Mouse (Mus musculus): ENCODE measurements around the gene Stat2. TPM values are rescaled to one million over a fixed set of nuclear protein-coding genes. Genes with fewer than 3 reads are reported as not detected.

The Stat2 gene
- total RNA-seq (2014; rRNA removed), result 17.0 and 17.6 TPM in 2 replicates
- polyA plus RNA-seq (2012; rRNA removed), result 26.3 and 46.6 TPM in 2 replicates

GRCm38 (mm10) chr10:128270287-128270841 is at the start of gene Stat2:
Gene Stat2, plus strand, starts transcription at chr10:128270559.
- TF ChIP-seq CTCF (IDR thresholded peaks at IDR 0.05; ENCODE audit: low read depth, low read length) (no peak), POLR2A (IDR thresholded peaks at IDR 0.05; ENCODE audit: extremely low read depth, insufficient read depth, low read length) (peak; percentile 98)
- peak; percentile 98 for DNase-seq (ENCODE audit: extremely low read depth, low read depth, low spot score)
- WGBS, result under 1% methylated on average over 43 of the region's 43 CpGs

GRCm38 (mm10) chr10:128221533-128222286 is 48.6 kb upstream of the Stat2 start:
- WGBS, result 68% methylated on average over 16 of the region's 16 CpGs
- Histone ChIP-seq H3K27me3 (ENCODE audit: control insufficient read depth, insufficient read depth, low read length) (no peaks in the 10 kb centered on the region), H3K79me2 (ENCODE audit: control insufficient read depth, insufficient read depth, low read length) (no peaks in the 10 kb centered on the region), H3K36me3 (ENCODE audit: control insufficient read depth, insufficient read depth, low read length) (no peaks in the 10 kb centered on the region), H3K27ac (replicated peaks; ENCODE audit: insufficient read depth, low read depth, low read length) (no peak overlapping the region), H3K9ac (ENCODE audit: low read depth, low read length) (no peak overlapping the region), H3K4me3 (ENCODE audit: insufficient read depth, low read depth, low read length) (no peak overlapping the region), H3K4me1 (ENCODE audit: control insufficient read depth, insufficient read depth, low read length) (peaks cover 8% of the 10 kb centered on the region)
- TF ChIP-seq CTCF (IDR thresholded peaks at IDR 0.05; ENCODE audit: low read depth, low read length) (no peak), POLR2A (IDR thresholded peaks at IDR 0.05; ENCODE audit: extremely low read depth, insufficient read depth, low read length) (no peak)
- no peak for DNase-seq (ENCODE audit: extremely low read depth, low read depth, low spot score)

More at GRCm38 (mm10) chr10:128270287-128270841, at the start of gene Stat2:
- peaks cover 16% of the 10 kb centered on the region for H3K4me1 ChIP-seq (ENCODE audit: control insufficient read depth, insufficient read depth, low read length)
- H3K36me3 ChIP-seq (ENCODE audit: control insufficient read depth, insufficient read depth, low read length), result peaks cover 7% of the 10 kb centered on the region
- H3K27ac ChIP-seq (replicated peaks; ENCODE audit: insufficient read depth, low read depth, low read length), result peak within 1 kb of the TSS; percentile 91
- H3K4me3 ChIP-seq (ENCODE audit: insufficient read depth, low read depth, low read length), result peak within 1 kb of the TSS; percentile 80
- H3K79me2 ChIP-seq (ENCODE audit: control insufficient read depth, insufficient read depth, low read length), result peaks cover 19% of the 10 kb centered on the region; the same call in 1 of the 2 replicates
- H3K27me3 ChIP-seq (ENCODE audit: control insufficient read depth, insufficient read depth, low read length), result no peaks in the 10 kb centered on the region
- peak within 1 kb of the TSS; percentile 86 for H3K9ac ChIP-seq (ENCODE audit: low read depth, low read length)

GRCm38 (mm10) chr10:128225064-128225463 is 45.3 kb upstream of the Stat2 start:
- 84% methylated on average over 5 of the region's 5 CpGs for WGBS
- no peak overlapping the region for H3K9ac ChIP-seq (ENCODE audit: low read depth, low read length)
- H3K4me1 ChIP-seq (ENCODE audit: control insufficient read depth, insufficient read depth, low read length), result peaks cover 4% of the 10 kb centered on the region
- H3K79me2 ChIP-seq (ENCODE audit: control insufficient read depth, insufficient read depth, low read length), result no peaks in the 10 kb centered on the region
- no peak overlapping the region for H3K4me3 ChIP-seq (ENCODE audit: insufficient read depth, low read depth, low read length)
- no peak for DNase-seq (ENCODE audit: extremely low read depth, low read depth, low spot score)
- no peak overlapping the region for H3K27ac ChIP-seq (replicated peaks; ENCODE audit: insufficient read depth, low read depth, low read length)
- TF ChIP-seq CTCF (IDR thresholded peaks at IDR 0.05; ENCODE audit: low read depth, low read length) (no peak), POLR2A (IDR thresholded peaks at IDR 0.05; ENCODE audit: extremely low read depth, insufficient read depth, low read length) (no peak)
- no peaks in the 10 kb centered on the region for H3K36me3 ChIP-seq (ENCODE audit: control insufficient read depth, insufficient read depth, low read length)
- no peaks in the 10 kb centered on the region for H3K27me3 ChIP-seq (ENCODE audit: control insufficient read depth, insufficient read depth, low read length)

DNA sequence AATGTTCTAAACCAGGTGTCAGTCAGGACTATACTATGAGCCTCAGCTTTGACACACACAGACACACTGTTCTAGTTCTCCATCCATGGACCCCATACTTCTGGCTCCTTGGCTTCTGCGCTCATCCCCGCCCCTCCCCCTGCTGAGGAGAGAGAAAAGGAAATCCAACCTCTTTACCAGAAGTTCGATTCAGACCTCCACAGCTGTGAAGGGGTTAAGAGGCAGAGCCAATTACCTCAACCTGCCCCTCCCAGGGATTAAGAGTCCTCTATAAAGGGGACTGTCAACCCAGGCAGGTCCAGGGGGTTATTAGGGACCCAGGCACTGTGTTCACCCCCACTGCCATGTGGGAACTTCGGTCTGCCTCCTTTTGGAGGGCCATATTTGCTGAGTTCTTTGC is 44.8 kb upstream of the Stat2 start, which contains the start of gene Mip:
Gene Mip, plus strand, starts transcription at position 301 of the 400 bp plus-strand sequence.
- 82% methylated on average over 4 of the region's 4 CpGs for WGBS
- Histone ChIP-seq H3K36me3 (ENCODE audit: control insufficient read depth, insufficient read depth, low read length) (no peaks in the 10 kb centered on the region), H3K27ac (replicated peaks; ENCODE audit: insufficient read depth, low read depth, low read length) (no peak within 1 kb of the TSS), H3K9ac (ENCODE audit: low read depth, low read length) (no peak within 1 kb of the TSS), H3K27me3 (ENCODE audit: control insufficient read depth, insufficient read depth, low read length) (no peaks in the 10 kb centered on the region), H3K79me2 (ENCODE audit: control insufficient read depth, insufficient read depth, low read length) (no peaks in the 10 kb centered on the region), H3K4me1 (ENCODE audit: control insufficient read depth, insufficient read depth, low read length) (no peaks in the 10 kb centered on the region; the same call in 1 of the 2 replicates), H3K4me3 (ENCODE audit: insufficient read depth, low read depth, low read length) (no peak within 1 kb of the TSS)
- TF ChIP-seq CTCF (IDR thresholded peaks at IDR 0.05; ENCODE audit: low read depth, low read length) (no peak), POLR2A (IDR thresholded peaks at IDR 0.05; ENCODE audit: extremely low read depth, insufficient read depth, low read length) (no peak)
- no peak for DNase-seq (ENCODE audit: extremely low read depth, low read depth, low spot score)

DNA sequence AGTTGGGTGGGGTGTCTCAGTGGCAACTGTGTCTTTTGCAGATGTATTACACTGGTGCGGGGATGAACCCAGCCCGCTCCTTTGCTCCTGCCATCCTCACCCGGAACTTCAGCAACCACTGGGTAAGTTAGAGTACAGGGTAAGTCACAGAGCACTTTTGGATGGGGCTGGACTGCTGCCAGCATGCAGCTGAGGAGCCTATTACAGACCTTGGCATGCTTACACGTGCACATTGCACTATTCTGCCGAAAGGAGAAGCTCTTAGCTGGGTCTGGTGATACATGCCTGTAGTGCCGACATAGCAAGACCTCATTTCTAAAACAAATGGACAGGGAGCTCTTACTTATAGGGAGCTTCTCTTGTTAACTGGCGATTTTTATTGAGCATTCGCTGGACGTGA is 42.8 kb upstream of the Stat2 start:
- H3K9ac ChIP-seq (ENCODE audit: low read depth, low read length), result no peak overlapping the region
- no peaks in the 10 kb centered on the region for H3K79me2 ChIP-seq (ENCODE audit: control insufficient read depth, insufficient read depth, low read length)
- H3K4me1 ChIP-seq (ENCODE audit: control insufficient read depth, insufficient read depth, low read length), result no peaks in the 10 kb centered on the region
- TF ChIP-seq POLR2A (IDR thresholded peaks at IDR 0.05; ENCODE audit: extremely low read depth, insufficient read depth, low read length), result no peak
- no peak for TF ChIP-seq CTCF (IDR thresholded peaks at IDR 0.05; ENCODE audit: low read depth, low read length)
- no peak for DNase-seq (ENCODE audit: extremely low read depth, low read depth, low spot score)
- WGBS, result 80% methylated on average over 9 of the region's 9 CpGs
- H3K36me3 ChIP-seq (ENCODE audit: control insufficient read depth, insufficient read depth, low read length), result no peaks in the 10 kb centered on the region
- no peak overlapping the region for H3K4me3 ChIP-seq (ENCODE audit: insufficient read depth, low read depth, low read length)
- no peaks in the 10 kb centered on the region for H3K27me3 ChIP-seq (ENCODE audit: control insufficient read depth, insufficient read depth, low read length)
- no peak overlapping the region for H3K27ac ChIP-seq (replicated peaks; ENCODE audit: insufficient read depth, low read depth, low read length)

Measured in liver, adult 2 months (tissue).